Mouse (Mus musculus): Measurements from ENCODE around the gene Rfx7.

- TF ChIP-seq CTCF (conservative IDR thresholded peaks at IDR 0.05; ENCODE audit: insufficient read depth, insufficient read length, low read depth, low read length) (no peak), POLR2A (IDR thresholded peaks at IDR 0.05; ENCODE audit: low read depth, low read length) (no peak)
Observed at GRCm38 (mm10) chr9:72667126-72667525, 135.1 kb downstream of the Rfx7 start.
